Mouse (Mus musculus) mammary gland, adult 2 months (tissue): ENCODE data around the gene Sh3d21. TPM values are rescaled to one million over a fixed set of nuclear protein-coding genes. Genes with fewer than 3 reads are reported as not detected.

Experiments used
- polyA plus RNA-seq: library from polyadenylated mRNA; depleted of rRNA; stranded (reverse); fragments of >200 nt; gene quantifications from 2 replicates; pipeline ENCODE4 v1.2.3, GENCODE M21; 2012; ENCODE audit warnings: low replicate concordance; rRNA removed

Sh3d21 gene
- 2.3 and 2.7 TPM in 2 replicates for polyA plus RNA-seq

DNA sequence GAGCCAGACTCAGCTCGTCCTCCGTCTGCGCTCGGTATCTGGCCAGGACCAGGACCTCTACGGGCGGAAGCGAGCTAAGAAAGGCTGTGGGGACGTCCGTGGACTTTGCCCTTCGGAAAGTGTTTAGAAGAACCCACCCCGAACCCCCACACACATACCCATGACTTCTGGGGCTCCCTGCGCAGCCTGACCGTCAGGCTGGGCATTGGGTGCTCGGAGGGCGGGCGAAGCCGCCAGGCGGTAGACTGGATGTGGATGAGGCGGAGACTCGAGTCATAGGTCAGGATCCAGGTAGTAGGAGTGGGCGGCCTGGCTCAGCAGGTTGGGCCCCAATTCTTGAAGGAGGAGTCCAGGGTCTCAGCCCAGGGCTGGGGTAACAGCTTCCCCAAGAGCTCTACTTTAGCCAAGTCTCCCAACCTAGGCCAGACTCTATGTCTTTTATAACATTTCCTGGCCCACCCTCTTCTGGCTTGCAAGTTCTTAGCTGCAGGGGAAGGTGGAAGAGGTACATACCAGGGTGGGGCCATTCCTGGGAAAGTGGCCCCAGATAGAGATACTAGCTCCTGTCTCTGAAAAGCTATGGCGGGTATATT lies at the start of gene Sh3d21:
Gene Sh3d21 (minus strand): TSS at position 425 of the 593 bp plus-strand sequence.

GRCm38 (mm10) chr4:126202303-126203181 lies 39.3 kb upstream of the Sh3d21 start, which contains the start of gene Thrap3:
Thrap3 (minus strand) TSS chr4:126202760.

DNA sequence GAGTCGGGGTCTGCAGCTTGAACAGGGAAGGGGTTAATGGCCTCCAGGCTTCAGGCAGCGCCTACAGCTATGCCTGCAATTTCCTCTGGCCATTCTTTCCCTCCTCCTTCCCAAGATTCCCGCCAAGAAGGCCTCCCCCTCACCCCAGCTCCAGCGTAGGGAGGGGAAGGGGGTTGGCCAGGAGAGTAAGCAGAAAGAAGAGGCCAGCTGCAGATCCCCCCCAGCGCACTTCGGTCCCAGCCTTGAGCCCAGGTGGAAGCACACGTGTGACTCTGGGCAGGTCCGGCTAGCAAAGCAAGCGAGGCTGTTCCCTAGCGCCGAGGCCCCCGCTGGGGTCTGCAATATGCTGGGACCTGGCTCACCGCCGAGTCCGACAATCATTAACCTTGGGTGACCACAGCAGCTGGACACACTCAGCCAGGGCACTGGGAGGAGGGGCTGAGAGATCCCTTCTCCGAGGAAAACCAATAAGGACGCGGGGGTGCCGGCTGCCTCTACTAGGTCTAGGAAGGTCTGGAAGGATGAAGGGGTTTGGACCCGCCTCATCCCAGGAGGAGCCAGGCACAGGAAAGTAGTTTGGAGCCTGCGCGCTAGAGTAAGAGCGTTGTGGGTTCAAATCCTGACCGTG lies 15.6 kb downstream of the Sh3d21 start, which contains the start of gene Eva1b:
Gene Eva1b (plus strand): TSS at position 212 of the 628 bp plus-strand sequence.

DNA sequence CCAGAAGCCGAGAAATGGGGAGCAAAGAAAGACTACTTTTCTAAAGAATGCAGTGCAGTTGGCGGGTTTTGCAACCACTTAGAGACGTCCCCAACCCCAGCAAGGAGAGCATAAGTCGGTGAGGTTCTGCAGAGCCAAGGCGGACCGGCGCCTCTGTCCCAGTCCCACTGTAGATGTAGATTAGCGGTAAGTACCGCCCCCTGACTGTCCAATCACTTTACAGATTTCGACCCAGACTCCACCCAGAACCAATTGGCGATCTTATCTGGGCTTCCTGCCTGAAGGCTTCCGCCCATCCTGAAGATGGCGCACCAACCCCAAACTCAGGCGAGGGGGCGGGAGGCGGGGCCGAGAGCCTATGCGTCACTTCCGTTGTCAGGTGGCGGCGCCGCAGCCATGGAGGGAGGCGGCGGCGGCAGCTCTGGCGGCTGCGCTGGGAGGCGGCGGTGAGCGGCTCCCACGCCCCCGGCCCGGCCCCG lies 59.7 kb downstream of the Sh3d21 start, which contains the start of gene Stk40:
Gene Stk40 (plus strand): TSS at position 368 of the 479 bp plus-strand sequence.

Other genes starting within 250 kb of the Sh3d21 start
- gene Csf3r, start 138.9 kb downstream of the Sh3d21 start, polyA plus RNA-seq = 8.3 and 11.9 TPM in 2 replicates
- gene Mrps15, start 116.6 kb downstream of the Sh3d21 start, polyA plus RNA-seq = 38.3 and 132 TPM in 2 replicates
- 2.7 and 3.5 TPM in 2 replicates for gene Oscp1, start 104.9 kb downstream of the Sh3d21 start, polyA plus RNA-seq
- 47.2 and 68.1 TPM in 2 replicates for gene Lsm10, start 66.9 kb downstream of the Sh3d21 start, polyA plus RNA-seq
- gene Stk40, start 59.5 kb downstream of the Sh3d21 start, polyA plus RNA-seq = 50.9 and 51.7 TPM in 2 replicates
- gene Eva1b, start 15.7 kb downstream of the Sh3d21 start, polyA plus RNA-seq = 52.3 and 163 TPM in 2 replicates
- 46.0 and 64.3 TPM in 2 replicates for gene Thrap3, start 39.3 kb upstream of the Sh3d21 start, polyA plus RNA-seq
- gene Map7d1, start 92.9 kb upstream of the Sh3d21 start, polyA plus RNA-seq = 80.6 and 109 TPM in 2 replicates
- gene Trappc3, start 98.8 kb upstream of the Sh3d21 start, polyA plus RNA-seq = 33.2 and 49.2 TPM in 2 replicates
- 0.36 and 0.53 TPM in 2 replicates for gene Col8a2, start 123.3 kb upstream of the Sh3d21 start, polyA plus RNA-seq
- 32.6 and 55.9 TPM in 2 replicates for gene Adprhl2, start 158.2 kb upstream of the Sh3d21 start, polyA plus RNA-seq
- 1.5 and 2.1 TPM in 2 replicates for gene Tekt2, start 162.2 kb upstream of the Sh3d21 start, polyA plus RNA-seq